Mouse (Mus musculus): ENCODE data around the gene Adprm.

- TF ChIP-seq ZNF384 (IDR thresholded peaks at IDR 0.05; ENCODE audit: low read depth, low read length) (no peak), ZC3H11A (IDR thresholded peaks at IDR 0.05; ENCODE audit: borderline replicate concordance, low read depth, low read length) (no peak), HCFC1 (IDR thresholded peaks at IDR 0.05; ENCODE audit: borderline replicate concordance, insufficient read depth, low read length) (no peak), CHD2 (IDR thresholded peaks at IDR 0.05; ENCODE audit: low read depth, low read length) (no peak)
Measured at GRCm38 (mm10) chr11:67049256-67049655, 3.1 kb downstream of the Adprm start.
